Mouse (Mus musculus): ENCODE results near the gene Cblb. TPM values are rescaled to one million over a fixed set of nuclear protein-coding genes. Genes with fewer than 3 reads are reported as not detected.
A peak's percentile ranks its signal among the peaks of the same experiment; 100 is the strongest.

Cblb gene
- total and polyA plus RNA-seq, 2 experiments from 2014 or later: 3.4 to 10.4 TPM

- Histone ChIP-seq H3K4me2 (ENCODE audit: low read depth, low read length) (no peak overlapping the region), H3K4me1 (ENCODE audit: control insufficient read depth, insufficient read depth) (peaks cover 63% of the 10 kb centered on the region), H3K9ac (replicated peaks; ENCODE audit: low read depth, low read length) (no peak overlapping the region), H3K9me3 (replicated peaks; ENCODE audit: control insufficient read depth, low read length) (no peaks in the 10 kb centered on the region), H3K4me3 (ENCODE audit: low read depth, low read length) (no peak overlapping the region), H3K36me3 (replicated peaks; ENCODE audit: control insufficient read depth, insufficient read depth, low read length) (no peaks in the 10 kb centered on the region), H3K27ac (ENCODE audit: low read depth) (peak overlapping the region; percentile 70; the same call in 1 of the 2 replicates), H3K27me3 (ENCODE audit: control insufficient read depth, insufficient read depth, low read length) (no peaks in the 10 kb centered on the region)
- WGBS: 80% methylated on average over 2 of the region's 2 CpGs
- no peak for DNase-seq (ENCODE audit: low spot score)
- ATAC-seq (ENCODE audit: insufficient read depth, low read depth): no peak
- TF ChIP-seq EP300 (IDR thresholded peaks at IDR 0.05; ENCODE audit: low read depth) (no peak), CTCF (IDR thresholded peaks at IDR 0.05; ENCODE audit: low read depth) (no peak)
These were observed 26.3 kb downstream of the Cblb start for GRCm38 (mm10) chr16:52057335-52057734.

GRCm38 (mm10) chr16:52059535-52059934, 28.5 kb downstream of the Cblb start:
- Histone ChIP-seq H3K27ac (ENCODE audit: low read depth) (peak overlapping the region; percentile 57; the same call in 1 of the 2 replicates), H3K4me3 (ENCODE audit: low read depth, low read length) (no peak overlapping the region), H3K4me1 (ENCODE audit: control insufficient read depth, insufficient read depth) (peaks cover 62% of the 10 kb centered on the region), H3K9ac (replicated peaks; ENCODE audit: low read depth, low read length) (no peak overlapping the region), H3K4me2 (ENCODE audit: low read depth, low read length) (no peak overlapping the region), H3K27me3 (ENCODE audit: control insufficient read depth, insufficient read depth, low read length) (no peaks in the 10 kb centered on the region), H3K9me3 (replicated peaks; ENCODE audit: control insufficient read depth, low read length) (no peaks in the 10 kb centered on the region), H3K36me3 (replicated peaks; ENCODE audit: control insufficient read depth, insufficient read depth, low read length) (no peaks in the 10 kb centered on the region)
- 44% methylated on average over 4 of the region's 4 CpGs for WGBS
- TF ChIP-seq CTCF (IDR thresholded peaks at IDR 0.05; ENCODE audit: low read depth) (no peak), EP300 (IDR thresholded peaks at IDR 0.05; ENCODE audit: low read depth) (no peak)
- DNase-seq (ENCODE audit: low spot score): no peak
- ATAC-seq (ENCODE audit: insufficient read depth, low read depth): peak; percentile 30; the same call in 1 of the 2 replicates

- no peaks in the 10 kb centered on the region for H3K27me3 ChIP-seq (ENCODE audit: control insufficient read depth, insufficient read depth, low read length)
- peaks cover 62% of the 10 kb centered on the region for H3K4me1 ChIP-seq (ENCODE audit: control insufficient read depth, insufficient read depth)
- no peaks in the 10 kb centered on the region for H3K36me3 ChIP-seq (replicated peaks; ENCODE audit: control insufficient read depth, insufficient read depth, low read length)
- no peaks in the 10 kb centered on the region for H3K9me3 ChIP-seq (replicated peaks; ENCODE audit: control insufficient read depth, low read length)
- ATAC-seq (ENCODE audit: insufficient read depth, low read depth): no peak
- no peak overlapping the region for H3K9ac ChIP-seq (replicated peaks; ENCODE audit: low read depth, low read length)
- no peak for DNase-seq (ENCODE audit: low spot score)
- H3K27ac ChIP-seq (ENCODE audit: low read depth): peak overlapping the region; percentile 22
- 49% methylated on average over 17 of the region's 17 CpGs for WGBS
- peak overlapping the region; percentile 23; the same call in 1 of the 2 replicates for H3K4me2 ChIP-seq (ENCODE audit: low read depth, low read length)
- no peak overlapping the region for H3K4me3 ChIP-seq (ENCODE audit: low read depth, low read length)
- no peak for TF ChIP-seq CTCF (IDR thresholded peaks at IDR 0.05; ENCODE audit: low read depth)
- no peak for TF ChIP-seq EP300 (IDR thresholded peaks at IDR 0.05; ENCODE audit: low read depth)
These were observed 29.2 kb downstream of the Cblb start for GRCm38 (mm10) chr16:52060100-52060719.

- DNase-seq (ENCODE audit: low spot score) (peak; percentile 43), ATAC-seq (ENCODE audit: insufficient read depth, low read depth) (peak; percentile 53; the same call in 1 of the 2 replicates)
- Histone ChIP-seq H3K9ac (replicated peaks; ENCODE audit: low read depth, low read length) (no peak overlapping the region; the same call in 1 of the 2 replicates), H3K4me2 (ENCODE audit: low read depth, low read length) (peak overlapping the region; percentile 23), H3K36me3 (replicated peaks; ENCODE audit: control insufficient read depth, insufficient read depth, low read length) (no peaks in the 10 kb centered on the region), H3K9me3 (replicated peaks; ENCODE audit: control insufficient read depth, low read length) (no peaks in the 10 kb centered on the region), H3K4me3 (ENCODE audit: low read depth, low read length) (no peak overlapping the region), H3K27me3 (ENCODE audit: control insufficient read depth, insufficient read depth, low read length) (no peaks in the 10 kb centered on the region), H3K27ac (ENCODE audit: low read depth) (peak overlapping the region; percentile 22), H3K4me1 (ENCODE audit: control insufficient read depth, insufficient read depth) (peaks cover 55% of the 10 kb centered on the region)
- 28% methylated on average over 4 of the region's 4 CpGs for WGBS
- no peak for TF ChIP-seq EP300 (IDR thresholded peaks at IDR 0.05; ENCODE audit: low read depth)
- TF ChIP-seq CTCF (IDR thresholded peaks at IDR 0.05; ENCODE audit: low read depth): no peak
These were observed 30.0 kb downstream of the Cblb start for GRCm38 (mm10) chr16:52061015-52061481.

- DNase-seq (ENCODE audit: low spot score) (peak; percentile 62), ATAC-seq (ENCODE audit: insufficient read depth, low read depth) (peak; percentile 39; the same call in 1 of the 2 replicates)
- Histone ChIP-seq H3K9me3 (replicated peaks; ENCODE audit: control insufficient read depth, low read length) (no peaks in the 10 kb centered on the region), H3K9ac (replicated peaks; ENCODE audit: low read depth, low read length) (no peak overlapping the region), H3K4me1 (ENCODE audit: control insufficient read depth, insufficient read depth) (peaks cover 42% of the 10 kb centered on the region), H3K4me2 (ENCODE audit: low read depth, low read length) (no peak overlapping the region), H3K36me3 (replicated peaks; ENCODE audit: control insufficient read depth, insufficient read depth, low read length) (no peaks in the 10 kb centered on the region), H3K27ac (ENCODE audit: low read depth) (peak overlapping the region; percentile 64), H3K4me3 (ENCODE audit: low read depth, low read length) (no peak overlapping the region), H3K27me3 (ENCODE audit: control insufficient read depth, insufficient read depth, low read length) (no peaks in the 10 kb centered on the region)
- 50% methylated on average over 12 of the region's 12 CpGs for WGBS
- no peak for TF ChIP-seq CTCF (IDR thresholded peaks at IDR 0.05; ENCODE audit: low read depth)
- no peak for TF ChIP-seq EP300 (IDR thresholded peaks at IDR 0.05; ENCODE audit: low read depth)
These were observed 33.5 kb downstream of the Cblb start for GRCm38 (mm10) chr16:52064309-52065105.
